Mouse (Mus musculus): ENCODE measurements around the gene Grk6.
A peak's percentile ranks its signal among the peaks of the same experiment; 100 is the strongest.

The Grk6 gene

DNA sequence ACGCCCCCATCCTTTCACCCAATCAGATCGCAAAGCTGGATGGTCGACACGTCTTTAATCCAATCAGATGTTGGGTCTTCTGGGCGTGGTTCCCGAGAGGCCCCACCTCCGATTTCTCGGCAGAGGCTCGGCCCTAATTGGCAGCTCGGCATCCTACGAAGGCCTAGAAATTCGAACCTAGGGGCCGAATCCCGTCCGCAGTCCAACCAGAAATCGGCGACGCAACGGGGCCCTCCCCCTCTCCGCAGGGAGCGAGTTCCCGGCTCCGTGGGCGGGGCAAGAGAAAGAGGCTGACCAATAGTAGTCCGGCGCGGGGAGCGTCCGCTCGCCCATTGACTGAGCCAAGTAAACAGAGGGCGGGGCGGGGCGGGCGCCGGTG, at the start of gene Grk6:
Gene Grk6, plus strand, starts transcription at position 136 of the 379 bp plus-strand sequence.
- peak; percentile 99 for DNase-seq (ENCODE audit: low spot score in 2 of 2)

DNA sequence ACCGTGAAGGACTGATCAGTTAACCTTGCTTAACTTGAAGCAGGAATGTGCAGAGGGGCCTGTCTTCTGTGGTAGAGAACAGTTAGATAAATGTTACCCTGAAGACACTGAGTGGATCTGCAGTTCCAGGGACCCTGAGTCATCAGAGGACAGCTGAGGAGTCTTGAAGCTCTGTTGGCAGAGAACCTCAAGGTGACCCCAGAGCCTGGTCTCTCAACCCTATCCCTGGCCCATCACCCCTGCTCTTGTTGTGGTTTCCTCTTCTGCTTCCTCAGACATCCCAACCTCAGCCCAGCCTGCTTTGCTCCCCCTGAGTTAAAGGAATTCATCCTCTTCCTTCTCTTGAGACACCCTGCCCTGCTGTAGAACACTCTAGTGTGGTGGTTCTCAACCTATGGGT, 46.8 kb upstream of the Grk6 start, which contains the start of gene Slc34a1:
Gene Slc34a1, plus strand, starts transcription at position 100 of the 400 bp plus-strand sequence.
- no peak for DNase-seq (ENCODE audit: low spot score in 2 of 2)

DNA sequence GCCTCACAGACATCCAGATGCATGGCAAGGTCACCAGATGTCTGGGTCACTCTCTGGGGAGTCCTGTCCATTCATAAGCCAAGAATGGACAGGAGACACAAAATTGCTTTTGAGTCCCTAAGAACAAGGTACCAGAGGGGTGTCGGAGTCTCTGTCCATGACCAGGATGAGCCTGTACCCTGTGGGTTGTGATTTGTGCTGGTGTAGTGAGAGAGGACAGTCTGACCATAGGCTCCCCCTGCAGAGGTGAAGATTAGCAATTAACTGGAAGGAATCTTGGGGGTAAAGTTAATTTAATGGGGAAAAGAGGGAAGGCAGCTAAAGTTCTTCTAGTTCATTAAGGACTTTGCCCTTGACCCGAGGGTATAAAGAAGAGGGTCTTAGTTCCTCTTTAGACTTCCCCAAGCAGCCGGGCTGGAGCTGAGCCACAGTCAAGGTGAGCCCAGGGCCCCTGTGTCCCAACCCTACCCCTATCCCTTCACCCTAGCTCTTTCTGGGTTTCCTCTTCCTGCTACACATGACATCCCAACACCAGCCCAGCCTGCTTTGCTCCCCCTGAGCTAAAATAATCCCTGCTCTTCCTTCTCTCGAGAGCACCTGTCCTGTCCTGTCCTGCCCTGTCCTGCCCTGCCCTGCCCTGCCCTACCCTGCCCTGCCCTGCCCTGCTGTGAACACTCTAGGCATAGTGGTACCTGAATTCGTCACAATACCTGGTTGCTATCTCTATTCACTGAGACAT, 45.4 kb upstream of the Grk6 start:
- DNase-seq (ENCODE audit: low spot score in 2 of 2) = no peak

DNA sequence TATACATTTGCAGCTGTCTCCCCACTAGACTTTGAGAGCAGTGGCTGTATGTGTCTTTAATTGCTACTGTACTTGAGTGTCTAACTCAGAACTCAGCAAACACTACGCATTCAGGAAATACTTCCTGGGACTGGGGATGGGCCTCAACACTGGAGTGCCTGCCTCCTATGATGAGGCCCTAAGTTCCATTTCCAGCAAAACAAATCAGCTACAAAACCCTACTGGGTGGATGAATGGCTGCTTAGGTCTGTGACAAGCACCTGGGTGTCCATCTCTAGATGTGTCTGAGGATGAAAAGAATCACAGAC, 44.9 kb upstream of the Grk6 start:
- DNase-seq (ENCODE audit: low spot score in 2 of 2) = no peak

DNA sequence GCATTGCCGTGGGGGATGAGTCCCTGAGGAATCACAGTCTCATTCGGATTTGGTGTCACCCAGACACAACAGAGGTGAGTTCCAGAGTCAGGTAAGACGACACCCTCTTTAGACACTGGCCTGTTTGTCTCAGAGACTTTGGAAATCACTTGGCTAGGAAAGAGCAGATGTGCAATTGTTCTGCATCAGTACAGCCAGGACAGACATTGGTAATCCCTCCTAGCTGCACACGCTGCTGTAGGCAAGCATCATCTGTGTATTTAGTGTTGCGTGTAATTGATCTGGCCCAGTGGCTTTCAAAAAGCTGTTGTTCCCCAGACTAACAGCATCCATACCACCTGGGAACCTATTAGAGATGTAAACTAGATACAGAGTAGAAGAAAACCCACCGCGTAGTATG, 41.6 kb upstream of the Grk6 start:
- DNase-seq (ENCODE audit: low spot score in 2 of 2) = no peak

DNA sequence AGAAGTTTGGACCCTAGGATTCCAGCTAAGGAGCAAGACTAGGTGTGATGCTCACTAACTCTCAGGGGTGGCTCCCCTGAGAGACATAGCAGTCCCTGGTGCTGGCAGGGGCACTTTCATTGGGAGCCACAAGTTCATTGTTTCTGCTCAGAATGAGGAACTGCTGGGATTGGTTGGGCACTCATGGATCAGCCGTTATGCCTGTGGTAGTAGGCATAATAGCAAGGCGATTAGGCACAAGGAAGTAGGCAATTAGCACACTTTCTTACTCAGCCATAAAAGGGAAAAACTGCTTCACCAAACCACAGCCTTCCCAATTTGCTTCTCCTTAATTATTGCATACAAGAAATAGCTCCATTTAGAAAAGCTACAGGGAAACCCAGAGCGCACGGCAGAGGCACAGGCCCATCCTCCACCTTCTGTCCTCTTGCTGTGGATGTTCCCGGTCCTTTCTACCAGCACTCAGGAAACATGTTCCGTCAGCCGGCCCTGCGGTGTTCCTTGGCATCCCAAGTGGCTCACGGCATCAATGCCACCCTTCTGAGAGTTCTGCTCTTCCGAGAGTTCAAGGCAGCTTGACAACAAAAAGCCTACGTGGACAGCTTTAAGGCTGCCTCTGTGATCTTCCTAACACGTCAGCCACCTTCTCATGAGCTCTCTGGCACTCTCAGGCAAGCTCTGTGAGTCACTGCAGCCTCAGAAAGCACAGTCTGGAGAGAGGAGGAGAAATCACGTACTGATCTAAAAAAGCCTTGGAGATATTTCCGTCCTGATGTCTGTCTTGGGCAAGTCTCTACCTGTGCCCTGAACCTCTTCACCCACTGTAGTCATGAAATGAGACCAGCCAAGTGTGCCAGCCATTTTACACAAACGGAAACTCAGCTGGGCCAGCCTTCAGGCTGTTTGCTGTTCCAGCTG, 40.7 kb upstream of the Grk6 start:
- no peak for DNase-seq (ENCODE audit: low spot score in 2 of 2)

DNA sequence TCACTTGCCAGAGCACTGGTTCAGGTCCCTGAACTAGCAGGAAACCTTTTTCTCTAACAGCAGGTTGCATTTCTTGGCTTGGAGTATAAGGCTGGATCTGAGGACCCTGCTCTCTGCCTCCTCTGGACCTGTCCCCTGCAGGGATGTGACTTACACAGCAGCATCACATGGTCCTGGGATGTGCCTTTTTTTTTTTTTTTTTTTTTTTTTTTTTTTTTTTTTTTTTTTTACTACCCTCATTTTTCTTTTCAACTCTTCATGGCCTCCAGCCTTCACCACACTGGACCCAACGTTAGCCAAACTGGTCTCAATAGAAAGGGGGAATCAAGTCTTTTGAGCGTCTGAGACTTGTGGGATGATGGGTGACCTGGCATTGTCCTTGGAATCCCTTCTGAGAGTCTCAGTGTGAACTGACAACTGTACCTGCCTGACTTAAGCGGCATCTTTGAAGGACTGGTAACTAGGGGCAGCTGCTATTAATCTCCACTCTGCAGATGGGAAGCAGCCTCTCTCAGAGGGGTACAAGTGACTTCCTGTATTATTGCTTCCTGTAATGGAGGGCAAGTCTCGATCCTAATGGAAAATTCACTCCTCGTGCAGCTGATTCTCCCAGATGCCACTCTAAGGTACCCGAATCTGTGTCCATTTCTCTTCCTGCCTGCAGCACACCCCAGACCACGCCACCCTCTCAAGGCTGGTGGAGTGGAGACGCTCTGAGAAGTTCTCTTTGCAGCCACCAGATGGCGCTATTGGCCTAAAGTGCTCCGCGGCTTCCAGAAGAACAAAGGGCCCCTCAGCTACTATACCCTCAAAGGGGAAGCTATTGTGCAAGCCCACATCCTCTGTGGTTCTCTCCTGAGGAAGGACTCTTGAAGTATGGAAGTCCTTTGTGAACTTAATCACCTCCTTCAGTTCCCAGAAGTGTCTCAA, 39.8 kb upstream of the Grk6 start:
- peak; percentile 76 to 93 for DNase-seq (ENCODE audit: low spot score in 2 of 2)

DNA sequence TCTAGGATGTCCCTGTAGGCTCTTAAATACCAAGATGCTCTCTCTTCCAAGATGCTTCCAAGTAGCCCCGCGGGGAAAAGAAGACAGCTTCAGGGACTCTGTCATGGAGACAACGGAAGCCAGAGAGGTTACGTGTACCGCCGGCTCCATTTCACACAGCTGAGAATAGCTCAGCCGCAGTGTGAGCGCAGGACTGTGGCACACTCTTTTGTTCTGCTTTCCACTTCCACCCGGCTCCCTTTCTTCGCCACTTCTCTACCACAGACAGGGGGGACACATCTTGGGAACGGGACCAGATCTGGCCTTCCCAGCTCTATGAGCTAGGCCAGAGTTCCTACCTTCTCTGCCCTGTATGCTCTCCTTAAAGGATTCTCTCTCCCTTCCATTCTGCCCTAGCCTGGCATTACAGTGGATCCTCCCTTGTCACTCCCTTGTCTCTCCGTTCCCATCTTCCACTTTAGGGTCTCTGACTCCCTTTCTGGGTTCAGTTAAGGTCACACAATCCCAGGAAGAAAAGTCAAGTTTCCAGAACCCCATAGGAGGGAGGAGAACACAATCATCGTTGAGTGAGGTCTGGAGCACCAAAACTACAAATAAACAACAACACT, 39.0 kb upstream of the Grk6 start:
- no peak for DNase-seq (ENCODE audit: low spot score in 2 of 2)

DNA sequence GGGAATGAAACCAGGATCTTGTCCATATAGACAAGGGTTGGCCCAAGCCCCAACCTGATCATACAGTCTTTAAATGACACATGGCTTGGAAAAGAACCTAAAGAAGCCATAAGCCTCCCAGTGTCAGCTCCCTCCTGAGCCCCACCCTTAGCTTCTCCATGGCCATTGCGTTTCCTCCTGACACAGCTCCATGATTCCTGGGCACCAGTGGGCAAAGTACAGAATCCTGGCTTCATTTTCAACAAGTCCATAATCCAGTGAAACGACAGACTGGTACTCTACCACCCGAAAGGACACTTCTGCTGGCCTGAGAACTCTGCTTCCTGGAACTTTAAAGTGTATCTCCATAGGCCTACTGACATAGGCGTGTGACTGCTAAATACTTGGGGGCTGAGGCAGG, 37.5 kb upstream of the Grk6 start:
- DNase-seq (ENCODE audit: low spot score in 2 of 2) = no peak

DNA sequence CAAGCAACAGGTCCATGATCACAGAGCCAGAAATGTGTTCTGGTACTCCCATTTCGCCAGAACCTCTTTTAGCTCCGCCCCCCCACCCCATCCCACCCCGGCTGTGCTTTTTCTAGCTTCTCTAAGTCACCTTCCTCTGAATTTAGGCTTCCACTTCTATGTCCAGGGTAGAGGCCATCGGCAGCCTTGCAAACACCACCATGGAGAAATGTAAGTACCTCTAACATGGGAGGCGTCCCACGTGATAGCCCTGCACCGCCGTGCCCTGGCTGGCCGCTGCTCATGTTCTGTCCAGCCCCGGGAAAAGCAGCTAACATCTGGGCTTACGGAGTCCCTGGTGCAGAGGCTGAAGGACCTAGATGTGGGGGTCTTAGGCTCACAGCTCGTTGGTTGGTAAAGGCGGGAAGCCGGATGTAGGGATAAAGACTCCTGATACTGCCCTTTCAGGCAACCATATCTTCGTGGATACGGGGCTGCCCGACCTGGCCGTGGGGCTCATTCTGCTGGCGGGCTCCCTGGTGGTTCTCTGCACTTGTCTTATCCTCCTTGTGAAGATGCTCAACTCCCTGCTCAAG, 36.2 kb upstream of the Grk6 start:
- no peak for DNase-seq (ENCODE audit: low spot score in 2 of 2)

DNA sequence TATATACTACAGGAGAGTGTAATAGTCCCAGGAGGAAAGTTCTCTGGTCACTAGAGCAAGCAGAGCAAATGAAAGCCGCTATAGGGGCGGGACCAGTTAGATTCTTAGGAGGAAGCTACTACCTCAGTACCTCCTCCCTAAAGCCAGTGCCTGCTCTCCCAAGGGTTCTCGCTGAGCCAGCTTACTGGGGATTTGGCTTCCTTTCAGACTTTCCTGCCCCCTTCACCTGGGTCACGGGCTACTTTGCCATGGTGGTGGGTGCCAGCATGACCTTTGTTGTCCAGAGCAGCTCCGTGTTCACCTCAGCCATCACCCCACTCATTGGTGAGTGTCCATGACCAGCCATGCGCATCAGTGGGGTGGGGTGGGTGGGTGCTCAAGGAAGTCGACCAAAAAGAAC, 33.0 kb upstream of the Grk6 start:
- no peak for DNase-seq (ENCODE audit: low spot score in 2 of 2)

DNA sequence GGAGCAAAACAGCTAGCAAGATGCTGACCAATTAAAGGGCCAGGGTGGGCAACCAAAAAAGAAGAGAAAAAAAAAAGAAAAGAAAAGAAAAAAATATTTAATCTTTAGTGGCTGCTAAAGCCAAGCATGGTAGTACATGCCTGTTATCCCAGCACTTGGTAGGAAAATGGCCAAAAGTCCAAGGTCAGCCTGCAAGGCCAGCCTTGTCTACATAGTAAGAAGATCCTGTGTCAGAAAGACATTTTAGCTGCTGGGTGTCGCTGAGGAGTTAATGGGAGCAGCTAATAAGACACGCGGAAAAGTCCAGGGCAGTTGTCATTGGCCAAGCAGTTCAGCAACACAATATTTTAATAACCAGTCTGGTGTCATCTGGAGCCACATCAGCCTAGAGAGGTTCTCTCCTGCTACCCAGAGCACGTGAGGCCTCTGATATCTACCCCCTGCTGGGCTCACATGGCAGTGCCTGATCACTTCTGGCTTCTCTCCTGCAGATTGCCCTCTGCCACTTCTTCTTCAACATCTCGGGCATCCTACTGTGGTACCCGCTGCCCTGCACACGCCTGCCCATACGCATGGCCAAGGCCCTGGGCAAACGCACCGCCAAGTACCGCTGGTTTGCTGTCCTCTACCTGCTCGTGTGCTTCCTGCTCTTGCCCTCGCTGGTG, 32.1 kb upstream of the Grk6 start:
- no peak for DNase-seq (ENCODE audit: low spot score in 2 of 2)

DNA sequence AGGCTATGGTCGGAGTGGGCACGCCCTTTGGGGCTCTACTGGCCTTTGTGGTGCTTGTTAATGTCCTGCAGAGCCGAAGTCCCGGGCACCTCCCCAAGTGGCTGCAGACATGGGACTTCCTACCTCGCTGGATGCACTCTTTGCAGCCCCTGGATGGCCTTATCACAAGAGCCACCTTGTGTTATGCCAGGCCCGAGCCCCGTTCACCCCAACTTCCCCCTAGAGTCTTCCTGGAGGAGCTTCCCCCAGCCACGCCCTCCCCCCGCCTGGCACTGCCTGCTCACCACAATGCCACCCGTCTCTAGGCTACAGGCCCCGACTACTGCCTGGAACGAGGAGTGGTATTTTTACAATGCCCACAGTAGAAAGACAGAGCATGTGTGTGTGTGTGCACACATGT, 31.5 kb upstream of the Grk6 start:
- DNase-seq (ENCODE audit: low spot score in 2 of 2) = peak in 1 of 2 experiments; percentile 51

DNA sequence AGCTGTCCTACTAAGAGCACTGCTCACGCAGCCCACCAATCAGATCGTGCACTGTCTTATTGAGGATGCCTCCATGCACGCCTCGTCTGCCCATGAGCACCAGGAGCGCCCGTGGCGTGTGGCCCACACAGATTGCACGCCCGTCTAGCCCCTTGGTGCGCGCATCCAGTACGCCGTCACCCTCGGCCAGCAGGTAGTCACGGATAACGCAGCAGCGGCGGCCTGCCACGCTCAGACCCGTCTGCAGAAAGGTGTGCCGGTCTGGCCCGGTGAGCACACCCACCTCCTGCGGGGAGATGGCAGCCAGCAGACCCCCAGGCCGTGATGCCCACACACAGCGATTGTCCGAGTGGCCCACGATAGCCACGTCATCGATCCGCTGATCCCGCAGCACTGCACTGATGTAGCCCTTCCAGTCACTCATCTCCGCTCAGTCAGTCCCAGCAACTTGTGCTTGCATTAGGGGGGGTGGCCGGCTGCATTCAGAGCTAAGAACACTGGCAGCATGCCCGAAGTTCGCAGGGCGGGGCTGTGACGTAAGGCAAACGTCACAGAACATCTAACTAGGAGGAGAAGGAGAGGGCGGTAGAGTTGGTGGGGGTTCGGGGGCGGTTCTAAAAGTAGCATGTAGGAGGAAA, 30.0 kb upstream of the Grk6 start, which contains the start of gene Pfn3:
Gene Pfn3, minus strand, starts transcription at position 490 of the 638 bp plus-strand sequence.
- DNase-seq (ENCODE audit: low spot score in 2 of 2) = no peak

DNA sequence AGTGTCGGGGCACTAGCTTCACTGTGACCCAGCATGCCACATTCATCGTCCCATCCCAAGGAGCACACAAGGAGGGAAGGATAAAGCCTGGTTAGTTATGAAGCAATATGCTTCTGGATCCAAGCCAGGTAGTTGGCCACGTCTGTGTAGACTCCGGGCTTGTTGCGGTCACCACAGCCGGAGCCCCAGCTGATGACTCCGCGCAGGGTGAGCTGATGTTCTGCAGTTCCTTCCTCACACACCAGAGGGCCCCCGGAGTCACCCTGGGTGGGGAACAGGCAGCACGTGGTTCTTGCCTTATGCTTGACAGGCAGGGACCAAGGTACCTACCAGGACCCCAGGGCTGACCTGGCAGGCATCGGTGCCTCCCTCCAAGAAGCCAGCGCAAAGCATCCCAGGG, 26.9 kb upstream of the Grk6 start:
- peak; percentile 87 to 96 for DNase-seq (ENCODE audit: low spot score in 2 of 2)

DNA sequence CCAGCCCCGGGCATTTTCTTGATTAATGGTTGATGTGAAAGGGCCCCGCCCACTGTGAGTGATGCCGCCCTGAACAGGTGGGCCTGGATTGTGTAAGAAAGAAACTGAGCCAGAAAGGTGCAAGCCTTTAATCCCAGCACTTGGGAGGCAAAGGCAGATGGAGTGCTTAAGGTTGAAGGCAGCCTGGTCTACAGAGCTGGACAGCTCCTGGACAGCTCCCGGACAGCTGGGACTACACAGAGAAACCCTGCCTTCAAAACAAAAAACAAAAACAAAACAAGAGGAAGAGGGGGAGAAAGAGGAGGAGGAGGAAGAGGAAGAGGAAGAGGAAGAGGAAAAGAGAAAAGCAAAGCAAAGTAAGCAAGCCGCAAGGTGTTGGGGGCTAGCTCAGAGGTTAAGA, 25.7 kb upstream of the Grk6 start:
- no peak for DNase-seq (ENCODE audit: low spot score in 2 of 2)

DNA sequence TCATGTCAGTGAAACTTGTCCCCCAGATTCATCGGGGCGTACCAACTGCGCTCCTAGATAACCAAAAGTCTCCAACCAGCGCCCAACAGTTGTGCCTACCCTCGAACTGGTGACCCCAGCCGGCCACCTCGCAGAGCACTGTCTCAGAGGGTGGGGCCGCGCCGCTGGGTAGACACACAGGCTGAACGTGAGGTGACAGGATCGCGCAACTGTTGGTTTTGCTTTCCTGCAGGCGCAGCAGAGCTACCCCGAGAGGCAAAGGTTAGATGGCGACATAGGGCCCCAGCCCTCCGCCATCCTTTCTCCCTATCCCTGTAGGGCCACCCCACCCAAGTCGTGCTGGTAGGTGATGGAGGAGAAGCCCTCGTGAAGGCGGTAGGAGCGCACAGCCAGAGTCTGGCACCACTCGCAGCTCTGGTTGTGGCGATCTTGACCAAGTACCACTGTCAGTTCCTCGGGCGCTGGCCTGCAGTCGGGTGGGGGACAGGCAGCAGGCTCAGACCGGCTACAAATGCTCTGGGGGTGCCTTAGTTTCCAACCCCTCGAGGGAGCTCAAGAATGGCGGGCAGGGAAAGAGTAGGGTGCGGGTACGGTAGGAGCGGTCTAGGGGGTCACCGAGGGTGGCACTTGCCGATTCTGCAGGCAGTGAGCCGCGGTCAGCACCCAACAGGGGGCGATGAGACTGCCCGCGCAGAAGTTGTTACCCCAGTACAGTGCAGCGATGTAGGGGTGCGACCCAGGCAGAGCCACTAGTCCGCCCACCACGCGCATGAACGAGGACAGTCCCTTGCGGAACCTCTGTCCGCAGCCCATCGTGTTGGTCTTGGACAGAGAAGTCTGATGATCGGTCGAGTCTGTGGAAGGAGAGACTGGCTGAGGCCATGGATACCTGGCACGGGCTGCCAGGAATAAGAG, 24.6 kb upstream of the Grk6 start:
- DNase-seq (ENCODE audit: low spot score in 2 of 2) = no peak

DNA sequence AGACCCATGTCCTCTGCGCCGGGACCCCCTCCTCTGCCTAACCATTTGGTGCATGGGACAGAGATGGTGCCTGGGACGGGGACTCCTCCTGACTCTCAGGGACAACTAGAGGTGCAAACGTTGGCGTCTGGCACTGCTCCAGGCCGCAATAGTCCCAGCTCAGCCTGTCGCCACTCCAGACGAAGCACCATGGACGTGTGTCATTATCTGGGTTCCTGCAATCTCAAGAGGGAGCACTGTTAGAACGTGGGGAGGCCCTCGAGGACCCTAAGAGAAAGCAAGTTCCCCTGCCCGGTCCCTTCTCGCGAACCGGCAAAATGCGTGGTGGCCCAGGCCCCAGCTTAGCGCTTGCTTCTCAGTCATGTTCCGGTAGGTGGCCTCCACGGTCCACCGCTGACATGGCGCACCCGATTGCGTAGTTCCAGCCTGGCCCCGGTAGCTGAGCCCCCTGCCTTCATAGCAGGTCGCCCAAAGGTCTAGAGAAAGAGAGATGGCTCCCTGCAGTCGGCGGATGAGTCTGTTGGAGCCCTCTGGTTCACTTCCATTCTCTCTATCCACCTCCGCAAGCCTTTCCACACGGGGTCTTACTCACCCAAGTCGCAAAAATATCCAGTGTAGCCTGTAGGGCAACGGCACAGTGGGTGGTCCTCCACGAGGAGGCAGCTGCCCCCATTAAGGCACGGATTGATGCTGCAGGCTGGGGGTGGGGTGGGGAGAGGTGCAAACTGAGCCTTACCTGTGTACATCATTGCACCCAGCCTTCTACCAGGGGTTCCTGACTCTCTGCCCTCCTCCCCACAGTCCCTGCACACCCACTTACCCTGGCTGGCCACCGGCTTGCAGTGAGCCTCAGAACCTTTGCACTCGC, 23.7 kb upstream of the Grk6 start:
- peak; percentile 75 to 83 for DNase-seq (ENCODE audit: low spot score in 2 of 2)
